Mouse (Mus musculus) embryonic facial prominence, embryonic 14.5 days (tissue): Measurements from ENCODE around the gene Atp6v0e. TPM values are rescaled to one million over a fixed set of nuclear protein-coding genes. Genes with fewer than 3 reads are reported as not detected.

Experiments used
- ATAC-seq: fragments of 200-750 bp; cut with Nextera tagmentation; 2 replicates; pipeline ENCODE4 v1.8.0; 2017; ENCODE audit warnings: low read depth, moderate number of reproducible peaks, moderate TSS enrichment
- DNase-seq: peaks from one replicate; pipeline ENCODE4 v3.0.0-alpha.2; 2015; ENCODE audit warnings: low spot score
- H3K27ac ChIP-seq: fragments of 300-500 bp; sonication (generic); replicated peaks from 2 replicates; pipeline ENCODE4 v1.5.1; 2014; ENCODE audit warnings: low read depth, mild to moderate bottlenecking, low read length, moderate library complexity
- H3K27me3 ChIP-seq: fragments of 300-500 bp; sonication (generic); replicated peaks from 2 replicates; pipeline ENCODE4 v1.6.1; 2014; ENCODE audit warnings: low read length; ENCODE audit not compliant: control insufficient read depth, insufficient read depth
- H3K36me3 ChIP-seq: fragments of 300-500 bp; sonication (generic); 2 replicates; pipeline ENCODE4 v1.6.1; 2014; ENCODE audit warnings: low read length, mixed read lengths; ENCODE audit not compliant: control insufficient read depth, insufficient read depth
- H3K4me1 ChIP-seq: fragments of 300-500 bp; sonication (generic); 2 replicates; pipeline ENCODE4 v1.6.1; 2014; ENCODE audit warnings: antibody characterized with exemption, low read length; ENCODE audit not compliant: control insufficient read depth, insufficient read depth
- H3K4me2 ChIP-seq: fragments of 300-500 bp; sonication (generic); 2 replicates; pipeline ENCODE4 v1.6.1; 2014; ENCODE audit warnings: low read depth, mild to moderate bottlenecking, low read length, moderate library complexity, mixed read lengths
- H3K4me3 ChIP-seq: fragments of 300-500 bp; sonication (generic); 2 replicates; pipeline ENCODE4 v1.5.1; 2014; ENCODE audit warnings: low read depth, mild to moderate bottlenecking, low read length
- H3K9ac ChIP-seq: fragments of 300-500 bp; sonication (generic); 2 replicates; pipeline ENCODE4 v1.6.1; 2014; ENCODE audit warnings: low read depth, mild to moderate bottlenecking, low read length, moderate library complexity, mixed read lengths
- H3K9me3 ChIP-seq: fragments of 300-500 bp; sonication (generic); 2 replicates; pipeline ENCODE4 v1.6.1; 2016; ENCODE audit warnings: low read length; ENCODE audit not compliant: control insufficient read depth
- WGBS: fragments of 180-500 bp; shearing (Covaris S2); extraction: QIAGEN DNeasy Blood & Tissue Kit; methylation state at CpG from one replicate; pipeline ENCODE4 v1.1.7; 2014; 5-methylcytosine and 5-hydroxymethylcytosine counted together
- polyA plus RNA-seq: library from polyadenylated mRNA; unstranded; fragments of >200 nt; fragmentation: Nextera tagmentation; extraction: Ambion mirVana; gene quantifications from 2 replicates; pipeline ENCODE4 v1.2.1, GENCODE M21; 2014

Gene Atp6v0e
- 229 and 261 TPM in 2 replicates for polyA plus RNA-seq

DNA sequence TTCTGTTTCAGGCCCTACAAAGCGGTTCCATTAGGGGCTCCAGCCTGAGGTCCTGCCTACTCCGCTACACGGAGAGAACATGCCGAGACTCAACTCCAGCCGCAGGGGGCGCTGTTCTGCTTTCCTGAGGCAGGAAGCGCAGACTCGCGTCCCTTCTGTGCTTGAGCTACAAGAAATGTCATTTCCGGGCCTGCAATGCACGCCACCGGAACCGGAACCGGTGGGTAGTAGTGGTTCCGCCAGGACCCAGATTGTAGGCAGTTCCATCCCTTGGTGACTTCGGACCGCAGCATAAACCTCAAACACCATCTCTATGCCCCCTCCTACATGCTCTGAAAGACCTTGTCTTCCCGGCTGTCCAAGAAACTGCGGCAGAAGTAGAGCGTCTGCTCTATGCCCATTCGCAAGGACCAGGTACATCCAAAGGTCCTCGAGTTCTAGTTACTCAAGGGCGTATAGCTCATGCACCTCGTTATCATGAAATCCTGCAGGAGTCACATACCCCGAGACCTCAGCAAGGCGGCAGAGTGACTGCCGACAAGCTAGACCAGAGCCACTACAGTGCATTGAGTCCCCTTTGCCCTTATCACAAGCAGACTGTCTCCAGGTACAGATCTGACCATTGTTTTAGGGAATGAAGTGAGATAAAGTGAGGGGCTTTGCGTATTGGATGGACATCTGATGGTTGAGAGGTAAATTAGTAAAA is at the start of gene Atp6v0e:
Gene Atp6v0e (plus strand): TSS at position 254 of the 706 bp plus-strand sequence.
- Histone ChIP-seq H3K36me3 (no peaks in the 10 kb centered on the region), H3K27me3 (no peaks in the 10 kb centered on the region), H3K9ac (peak within 1 kb of the TSS; percentile 70), H3K4me3 (peak within 1 kb of the TSS; percentile 69), H3K4me2 (peak within 1 kb of the TSS; percentile 95), H3K27ac (peak within 1 kb of the TSS; percentile 11), H3K9me3 (no peaks in the 10 kb centered on the region), H3K4me1 (peaks cover 7% of the 10 kb centered on the region)
- ATAC-seq (peak; percentile 91), DNase-seq (peak; percentile 99)
- 2% methylated on average over 28 of the region's 28 CpGs for WGBS

- ATAC-seq: no peak
- H3K36me3 ChIP-seq: peaks cover 49% of the 10 kb centered on the region
Observed at GRCm38 (mm10) chr17:26614286-26614685, 48.7 kb upstream of the Atp6v0e start.

GRCm38 (mm10) chr17:26614708-26615486 is 48.1 kb upstream of the Atp6v0e start:
- H3K27me3 ChIP-seq: no peaks in the 10 kb centered on the region
- H3K4me3 ChIP-seq: no peak overlapping the region
- peaks cover 50% of the 10 kb centered on the region for H3K36me3 ChIP-seq
- ATAC-seq (no peak), DNase-seq (no peak)
- WGBS: 69% methylated on average over 9 of the region's 9 CpGs
- peak overlapping the region; percentile 58; the same call in 1 of the 2 replicates for H3K27ac ChIP-seq
- H3K9me3 ChIP-seq: no peaks in the 10 kb centered on the region
- H3K4me2 ChIP-seq: no peak overlapping the region
- no peaks in the 10 kb centered on the region for H3K4me1 ChIP-seq
- H3K9ac ChIP-seq: no peak overlapping the region

More at GRCm38 (mm10) chr17:26614286-26614685, 48.7 kb upstream of the Atp6v0e start:
- peak overlapping the region; percentile 58; the same call in 1 of the 2 replicates for H3K27ac ChIP-seq
- 69% methylated on average over 6 of the region's 6 CpGs for WGBS
- H3K4me1 ChIP-seq: no peaks in the 10 kb centered on the region
- H3K27me3 ChIP-seq: no peaks in the 10 kb centered on the region
- no peak overlapping the region for H3K4me3 ChIP-seq
- no peaks in the 10 kb centered on the region for H3K9me3 ChIP-seq
- DNase-seq: no peak
- H3K9ac ChIP-seq: no peak overlapping the region
- no peak overlapping the region for H3K4me2 ChIP-seq

DNA sequence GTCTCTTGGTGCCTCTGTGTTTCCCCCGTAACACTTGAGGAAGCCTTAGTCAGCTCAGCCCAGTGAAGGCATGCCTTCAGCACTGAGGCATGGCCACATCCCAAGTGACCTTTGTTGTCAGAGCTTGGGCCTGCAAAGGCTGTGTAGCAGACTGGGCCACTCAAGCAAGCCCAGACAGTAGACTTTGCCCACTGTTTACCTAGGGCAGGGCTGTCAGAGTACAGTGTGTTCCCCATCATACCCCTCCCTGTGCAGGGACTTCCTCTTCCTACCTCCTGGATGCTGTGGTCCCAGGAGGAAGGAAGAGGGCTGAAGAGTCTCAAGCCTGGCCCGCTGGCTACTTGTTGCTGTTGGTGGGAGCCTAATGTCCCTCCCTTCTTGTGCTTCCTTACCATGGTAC is 46.3 kb upstream of the Atp6v0e start:
- no peak overlapping the region for H3K27ac ChIP-seq
- H3K4me2 ChIP-seq: no peak overlapping the region
- DNase-seq (no peak), ATAC-seq (no peak)
- H3K36me3 ChIP-seq: peaks cover 50% of the 10 kb centered on the region
- H3K9me3 ChIP-seq: no peaks in the 10 kb centered on the region
- no peak overlapping the region for H3K4me3 ChIP-seq
- no peaks in the 10 kb centered on the region for H3K27me3 ChIP-seq
- WGBS: 100% methylated on average over 2 of the region's 2 CpGs
- no peak overlapping the region for H3K9ac ChIP-seq
- no peaks in the 10 kb centered on the region for H3K4me1 ChIP-seq

DNA sequence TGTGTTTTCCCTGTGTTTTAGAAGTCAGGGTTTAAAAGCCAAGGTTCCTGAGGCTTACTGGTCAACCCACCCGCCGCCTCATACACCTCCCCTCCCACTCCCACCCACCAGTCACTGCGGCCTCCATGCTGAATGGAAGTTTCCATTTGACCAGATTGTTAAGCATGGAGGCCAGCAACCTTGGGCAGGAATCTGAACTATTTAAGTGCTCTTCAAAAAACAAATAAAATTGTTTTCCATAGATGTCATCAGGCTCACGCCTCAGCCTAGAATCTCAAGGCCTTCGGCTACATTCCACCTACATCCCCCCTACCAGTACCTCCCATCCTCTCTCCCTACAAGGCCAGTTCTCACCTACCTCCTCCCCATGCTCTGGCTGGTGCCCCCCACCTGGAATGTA is 44.5 kb upstream of the Atp6v0e start:
- peaks cover 55% of the 10 kb centered on the region for H3K36me3 ChIP-seq
- no peak overlapping the region for H3K4me2 ChIP-seq
- no peak overlapping the region for H3K27ac ChIP-seq
- 88% methylated on average over 5 of the region's 5 CpGs for WGBS
- DNase-seq: no peak
- no peak overlapping the region for H3K9ac ChIP-seq
- H3K4me1 ChIP-seq: no peaks in the 10 kb centered on the region
- H3K4me3 ChIP-seq: no peak overlapping the region
- H3K9me3 ChIP-seq: no peaks in the 10 kb centered on the region
- no peak for ATAC-seq
- H3K27me3 ChIP-seq: no peaks in the 10 kb centered on the region

- Histone ChIP-seq H3K4me2 (no peak overlapping the region), H3K27me3 (no peaks in the 10 kb centered on the region), H3K9ac (no peak overlapping the region), H3K4me1 (no peaks in the 10 kb centered on the region), H3K27ac (no peak overlapping the region), H3K4me3 (no peak overlapping the region), H3K36me3 (peaks cover 59% of the 10 kb centered on the region), H3K9me3 (no peaks in the 10 kb centered on the region)
- ATAC-seq (no peak), DNase-seq (no peak)
- 87% methylated on average over 6 of the region's 6 CpGs for WGBS
Observed at GRCm38 (mm10) chr17:26619577-26619976, 43.5 kb upstream of the Atp6v0e start.

- Histone ChIP-seq H3K4me1 (no peaks in the 10 kb centered on the region), H3K4me2 (no peak overlapping the region), H3K4me3 (no peak overlapping the region), H3K27ac (no peak overlapping the region), H3K9me3 (no peaks in the 10 kb centered on the region), H3K36me3 (peaks cover 61% of the 10 kb centered on the region), H3K9ac (no peak overlapping the region), H3K27me3 (no peaks in the 10 kb centered on the region)
- WGBS: 86% methylated on average over 6 of the region's 6 CpGs
- no peak for ATAC-seq
- no peak for DNase-seq
Observed at GRCm38 (mm10) chr17:26620292-26620691, 42.7 kb upstream of the Atp6v0e start.

DNA sequence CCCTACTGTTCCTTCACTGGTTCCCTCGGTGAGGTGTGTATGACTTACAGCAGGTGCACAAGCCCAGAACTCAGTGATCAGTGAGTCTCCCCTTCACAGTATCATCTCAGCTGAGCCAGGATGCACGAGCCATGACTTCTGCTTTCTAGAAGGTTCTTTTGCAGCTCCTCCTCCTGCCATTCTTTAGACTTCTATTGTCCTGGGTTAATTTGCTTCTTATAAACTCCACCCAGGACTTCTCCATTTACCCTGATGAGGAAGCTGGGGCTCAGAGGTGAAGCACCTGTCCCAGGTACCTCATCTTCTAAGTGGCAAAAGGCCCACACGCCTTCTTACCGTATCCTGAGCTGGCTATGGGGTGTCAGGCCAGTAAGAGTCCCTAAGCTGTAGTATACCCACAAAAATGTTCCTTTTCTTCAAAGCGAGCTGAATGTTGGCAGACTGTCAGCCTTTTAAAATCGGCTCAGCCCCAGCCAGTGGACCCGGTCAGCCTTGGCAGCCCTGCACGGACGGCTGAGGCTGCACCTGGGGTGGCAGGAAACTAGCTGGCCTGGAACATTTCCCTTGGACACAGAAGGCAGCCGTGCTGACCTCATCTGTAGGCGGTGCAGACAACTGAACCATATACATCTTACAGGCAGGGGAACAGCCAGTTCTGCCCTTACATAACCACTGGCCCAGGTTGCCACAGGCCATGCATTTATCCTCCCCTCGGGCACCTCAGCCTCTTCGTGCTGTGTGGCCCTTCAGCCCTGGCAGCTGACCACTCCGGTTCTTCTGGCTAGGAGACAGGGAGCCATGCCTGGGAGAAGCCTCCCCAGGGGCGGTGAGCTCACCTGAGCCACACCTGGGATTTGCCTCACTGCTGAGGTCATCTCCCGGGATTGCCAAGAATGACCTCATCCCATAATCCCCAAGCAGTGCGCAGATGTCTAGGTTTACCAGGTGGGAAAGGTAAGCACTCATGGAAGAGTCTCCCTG is 42.0 kb upstream of the Atp6v0e start:
- peaks cover 61% of the 10 kb centered on the region for H3K36me3 ChIP-seq
- peak; percentile 68 for DNase-seq
- no peaks in the 10 kb centered on the region for H3K9me3 ChIP-seq
- peak overlapping the region; percentile 23 for H3K27ac ChIP-seq
- H3K27me3 ChIP-seq: no peaks in the 10 kb centered on the region
- no peaks in the 10 kb centered on the region for H3K4me1 ChIP-seq
- H3K9ac ChIP-seq: no peak overlapping the region
- H3K4me3 ChIP-seq: no peak overlapping the region
- WGBS: 81% methylated on average over 17 of the region's 17 CpGs
- ATAC-seq: peak; percentile 84
- no peak overlapping the region for H3K4me2 ChIP-seq
